Mouse (Mus musculus) embryonic facial prominence, embryonic 13.5 days (tissue): ENCODE data around the gene Ckm. TPM values are rescaled to one million over a fixed set of nuclear protein-coding genes. Genes with fewer than 3 reads are reported as not detected.

Experiments
- ATAC-seq: fragments of 200-750 bp; cut with Nextera tagmentation; 2 replicates; pipeline ENCODE4 v1.8.0; 2017; ENCODE audit warnings: low read depth; ENCODE audit not compliant: insufficient number of reproducible peaks, insufficient read depth, low FRiP score, low TSS enrichment
- H3K27ac ChIP-seq: fragments of 300-500 bp; sonication (generic); 2 replicates; pipeline ENCODE4 v1.5.1; 2015; ENCODE audit warnings: moderate library complexity, mild to moderate bottlenecking, inconsistent platforms
- H3K27me3 ChIP-seq: fragments of 300-500 bp; sonication (generic); 2 replicates; pipeline ENCODE4 v1.6.1; 2015; ENCODE audit warnings: mild to moderate bottlenecking, inconsistent platforms
- H3K36me3 ChIP-seq: fragments of 300-500 bp; sonication (generic); 2 replicates; pipeline ENCODE4 v1.6.1; 2015; ENCODE audit warnings: mild to moderate bottlenecking, inconsistent platforms
- H3K4me1 ChIP-seq: fragments of 300-500 bp; sonication (generic); 2 replicates; pipeline ENCODE4 v1.6.1; 2015; ENCODE audit warnings: inconsistent platforms
- H3K4me2 ChIP-seq: fragments of 300-500 bp; sonication (generic); 2 replicates; pipeline ENCODE4 v1.6.1; 2015; ENCODE audit warnings: moderate library complexity, mild to moderate bottlenecking, inconsistent platforms
- H3K4me3 ChIP-seq: fragments of 300-500 bp; sonication (generic); 2 replicates; pipeline ENCODE4 v1.5.1; 2015; ENCODE audit warnings: mild to moderate bottlenecking, inconsistent platforms
- H3K9ac ChIP-seq: fragments of 300-500 bp; sonication (generic); 2 replicates; pipeline ENCODE4 v1.6.1; 2015; ENCODE audit warnings: mild to moderate bottlenecking, inconsistent platforms
- H3K9me3 ChIP-seq: fragments of 300-500 bp; sonication (generic); 2 replicates; pipeline ENCODE4 v1.6.1; 2016; ENCODE audit warnings: inconsistent platforms
- WGBS: fragments of 180-500 bp; shearing (Covaris S2); methylation state at CpG from one replicate; pipeline ENCODE4 v1.1.7; 2015; ENCODE audit warnings: mixed read lengths; 5-methylcytosine and 5-hydroxymethylcytosine counted together
- polyA plus RNA-seq: library from polyadenylated mRNA; unstranded; fragments of >200 nt; fragmentation: Nextera tagmentation; extraction: Ambion mirVana; gene quantifications from 2 replicates; pipeline ENCODE4 v1.2.1, GENCODE M21; 2015

Ckm gene
- polyA plus RNA-seq, 1 experiment from 2014 or later = not detected

- H3K27me3 ChIP-seq = peaks cover 29% of the 10 kb centered on the region
- H3K4me2 ChIP-seq = no peak overlapping the region
- H3K9me3 ChIP-seq = no peaks in the 10 kb centered on the region
- no peaks in the 10 kb centered on the region for H3K36me3 ChIP-seq
- H3K4me1 ChIP-seq = peaks cover 32% of the 10 kb centered on the region
- no peak overlapping the region for H3K27ac ChIP-seq
- H3K4me3 ChIP-seq = no peak overlapping the region
- no peak overlapping the region for H3K9ac ChIP-seq
- ATAC-seq = no peak
- WGBS = 59% methylated on average over 4 of the region's 4 CpGs
Observed at GRCm38 (mm10) chr7:19365376-19365775, 39.2 kb upstream of the Ckm start.

DNA sequence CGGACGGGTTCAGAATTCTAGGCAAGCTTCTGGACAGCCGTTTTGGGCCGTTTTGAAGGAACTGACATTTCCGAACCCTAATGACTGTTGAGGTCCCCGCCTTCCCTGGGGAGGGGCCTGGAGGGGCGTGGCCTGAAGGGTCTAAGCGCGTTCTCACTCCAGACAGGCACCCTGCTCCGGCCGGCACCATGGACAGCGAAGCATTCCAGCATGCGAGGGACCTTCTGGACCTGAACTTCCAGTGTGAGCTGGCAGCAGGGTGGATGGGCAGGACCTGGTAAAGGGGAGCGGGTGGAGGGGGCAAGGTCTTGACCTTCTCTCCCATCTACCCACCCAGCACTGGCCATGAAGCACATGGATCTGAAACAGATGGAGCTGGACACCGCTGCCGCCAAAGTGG, 36.2 kb upstream of the Ckm start:
- H3K4me1 ChIP-seq = peaks cover 11% of the 10 kb centered on the region
- no peak overlapping the region for H3K4me2 ChIP-seq
- H3K27ac ChIP-seq = no peak overlapping the region
- H3K36me3 ChIP-seq = peaks cover 8% of the 10 kb centered on the region
- no peaks in the 10 kb centered on the region for H3K9me3 ChIP-seq
- H3K4me3 ChIP-seq = no peak overlapping the region
- WGBS = 17% methylated on average over 16 of the region's 16 CpGs
- no peak overlapping the region for H3K9ac ChIP-seq
- ATAC-seq = no peak
- H3K27me3 ChIP-seq = peaks cover 18% of the 10 kb centered on the region

GRCm38 (mm10) chr7:19369823-19370425, 34.7 kb upstream of the Ckm start:
- Histone ChIP-seq H3K4me1 (peaks cover 6% of the 10 kb centered on the region), H3K4me3 (peak overlapping the region; percentile 45), H3K27me3 (peaks cover 18% of the 10 kb centered on the region), H3K9me3 (no peaks in the 10 kb centered on the region), H3K36me3 (peaks cover 15% of the 10 kb centered on the region), H3K4me2 (peak overlapping the region; percentile 80), H3K9ac (peak overlapping the region; percentile 73), H3K27ac (no peak overlapping the region)
- WGBS = 9% methylated on average over 46 of the region's 46 CpGs
- 0 out of 2 replicates have a peak, but pooled peaks have one; percentile 53 for ATAC-seq

GRCm38 (mm10) chr7:19373367-19373766, 31.2 kb upstream of the Ckm start:
- 77% methylated on average over 2 of the region's 2 CpGs for WGBS
- no peak for ATAC-seq

DNA sequence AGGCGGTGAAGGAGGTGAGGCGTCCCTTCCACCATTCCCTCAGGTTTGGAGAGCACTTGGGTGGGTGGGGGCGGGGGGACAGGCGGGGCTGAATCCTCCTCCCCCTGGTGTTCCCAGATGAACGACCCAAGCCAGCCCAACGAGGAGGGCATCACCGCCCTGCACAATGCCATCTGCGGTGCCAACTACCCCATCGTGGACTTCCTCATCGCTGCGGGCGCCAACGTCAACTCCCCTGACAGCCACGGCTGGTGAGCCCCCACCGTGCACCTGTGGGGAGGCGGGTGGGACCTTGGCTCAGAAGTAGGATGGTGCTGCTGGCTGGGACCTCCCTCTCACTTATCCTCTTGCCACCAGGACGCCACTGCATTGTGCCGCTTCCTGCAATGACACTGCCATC, 29.2 kb upstream of the Ckm start:
- Histone ChIP-seq H3K9ac (no peak overlapping the region), H3K4me3 (no peak overlapping the region), H3K4me2 (no peak overlapping the region), H3K27ac (no peak overlapping the region), H3K27me3 (no peaks in the 10 kb centered on the region), H3K36me3 (peaks cover 42% of the 10 kb centered on the region), H3K9me3 (no peaks in the 10 kb centered on the region), H3K4me1 (no peaks in the 10 kb centered on the region)
- WGBS = 82% methylated on average over 18 of the region's 18 CpGs
- ATAC-seq = peak; percentile 18; the same call in 1 of the 2 replicates

More at GRCm38 (mm10) chr7:19373367-19373766, 31.2 kb upstream of the Ckm start:
- Histone ChIP-seq H3K27ac (no peak overlapping the region), H3K9ac (no peak overlapping the region), H3K27me3 (peaks cover 17% of the 10 kb centered on the region), H3K4me3 (no peak overlapping the region), H3K9me3 (no peaks in the 10 kb centered on the region), H3K4me2 (no peak overlapping the region), H3K4me1 (peaks cover 6% of the 10 kb centered on the region), H3K36me3 (peaks cover 41% of the 10 kb centered on the region)

GRCm38 (mm10) chr7:19376019-19376418, 28.6 kb upstream of the Ckm start:
- no peak overlapping the region for H3K4me3 ChIP-seq
- no peaks in the 10 kb centered on the region for H3K9me3 ChIP-seq
- H3K27me3 ChIP-seq = no peaks in the 10 kb centered on the region
- peaks cover 42% of the 10 kb centered on the region for H3K36me3 ChIP-seq
- H3K9ac ChIP-seq = no peak overlapping the region
- no peak overlapping the region for H3K4me2 ChIP-seq
- no peaks in the 10 kb centered on the region for H3K4me1 ChIP-seq
- H3K27ac ChIP-seq = no peak overlapping the region
- WGBS = 89% methylated on average over 4 of the region's 4 CpGs
- no peak for ATAC-seq

- Histone ChIP-seq H3K9me3 (no peaks in the 10 kb centered on the region), H3K4me1 (peaks cover 8% of the 10 kb centered on the region), H3K4me3 (no peak overlapping the region), H3K27ac (no peak overlapping the region), H3K27me3 (no peaks in the 10 kb centered on the region), H3K4me2 (no peak overlapping the region), H3K36me3 (peaks cover 37% of the 10 kb centered on the region), H3K9ac (no peak overlapping the region)
- no peak for ATAC-seq
- 58% methylated on average over 8 of the region's 8 CpGs for WGBS
Observed at GRCm38 (mm10) chr7:19378049-19378448, 26.5 kb upstream of the Ckm start.

GRCm38 (mm10) chr7:19381377-19382165, 23.0 kb upstream of the Ckm start, which contains the start of gene Ercc2:
TSS of gene Ercc2 (plus strand) at chr7:19382010.
- Histone ChIP-seq H3K27me3 (no peaks in the 10 kb centered on the region), H3K27ac (no peak within 1 kb of the TSS; the same call in 1 of the 2 replicates), H3K9ac (peak within 1 kb of the TSS; percentile 94), H3K9me3 (no peaks in the 10 kb centered on the region), H3K4me1 (peaks cover 15% of the 10 kb centered on the region), H3K36me3 (peaks cover 46% of the 10 kb centered on the region), H3K4me3 (peak within 1 kb of the TSS; percentile 92), H3K4me2 (peak within 1 kb of the TSS; percentile 87)
- ATAC-seq = peak; percentile 92
- 6% methylated on average over 45 of the region's 48 CpGs for WGBS

- peak; percentile 28; the same call in 1 of the 2 replicates for ATAC-seq
- peaks cover 15% of the 10 kb centered on the region for H3K4me1 ChIP-seq
- H3K27me3 ChIP-seq = no peaks in the 10 kb centered on the region
- 0% methylated on average over 19 of the region's 37 CpGs for WGBS
- no peak overlapping the region; the same call in 1 of the 2 replicates for H3K27ac ChIP-seq
- peak overlapping the region; percentile 94 for H3K9ac ChIP-seq
- no peaks in the 10 kb centered on the region for H3K9me3 ChIP-seq
- H3K4me3 ChIP-seq = peak overlapping the region; percentile 92
- peak overlapping the region; percentile 87 for H3K4me2 ChIP-seq
- peaks cover 49% of the 10 kb centered on the region for H3K36me3 ChIP-seq
Observed at GRCm38 (mm10) chr7:19382166-19382541, 22.4 kb upstream of the Ckm start.

GRCm38 (mm10) chr7:19383708-19384107, 20.9 kb upstream of the Ckm start:
- peaks cover 51% of the 10 kb centered on the region for H3K36me3 ChIP-seq
- peak overlapping the region; percentile 94; the same call in 1 of the 2 replicates for H3K9ac ChIP-seq
- H3K4me3 ChIP-seq = no peak overlapping the region; the same call in 1 of the 2 replicates

GRCm38 (mm10) chr7:19388699-19389413, 15.7 kb upstream of the Ckm start:
- no peaks in the 10 kb centered on the region for H3K9me3 ChIP-seq
- no peak overlapping the region for H3K4me2 ChIP-seq
- peaks cover 100% of the 10 kb centered on the region for H3K36me3 ChIP-seq
- H3K9ac ChIP-seq = no peak overlapping the region
- 74% methylated on average over 10 of the region's 10 CpGs for WGBS
- no peak overlapping the region for H3K4me3 ChIP-seq
- H3K27me3 ChIP-seq = no peaks in the 10 kb centered on the region
- H3K27ac ChIP-seq = no peak overlapping the region
- no peaks in the 10 kb centered on the region; the same call in 1 of the 2 replicates for H3K4me1 ChIP-seq
- ATAC-seq = no peak

More at GRCm38 (mm10) chr7:19383708-19384107, 20.9 kb upstream of the Ckm start:
- no peak overlapping the region for H3K27ac ChIP-seq
- H3K9me3 ChIP-seq = no peaks in the 10 kb centered on the region
- H3K27me3 ChIP-seq = no peaks in the 10 kb centered on the region
- peak overlapping the region; percentile 87; the same call in 1 of the 2 replicates for H3K4me2 ChIP-seq
- peaks cover 15% of the 10 kb centered on the region for H3K4me1 ChIP-seq
- 68% methylated on average over 9 of the region's 9 CpGs for WGBS
- no peak for ATAC-seq
